Mouse (Mus musculus) cerebellum, adult 8-10 months (tissue): Measurements from ENCODE around the gene Mafk.

Experiments used
- DNase-seq: peaks from one replicate; pipeline ENCODE4 v3.0.0; 2022

Gene Mafk

DNA sequence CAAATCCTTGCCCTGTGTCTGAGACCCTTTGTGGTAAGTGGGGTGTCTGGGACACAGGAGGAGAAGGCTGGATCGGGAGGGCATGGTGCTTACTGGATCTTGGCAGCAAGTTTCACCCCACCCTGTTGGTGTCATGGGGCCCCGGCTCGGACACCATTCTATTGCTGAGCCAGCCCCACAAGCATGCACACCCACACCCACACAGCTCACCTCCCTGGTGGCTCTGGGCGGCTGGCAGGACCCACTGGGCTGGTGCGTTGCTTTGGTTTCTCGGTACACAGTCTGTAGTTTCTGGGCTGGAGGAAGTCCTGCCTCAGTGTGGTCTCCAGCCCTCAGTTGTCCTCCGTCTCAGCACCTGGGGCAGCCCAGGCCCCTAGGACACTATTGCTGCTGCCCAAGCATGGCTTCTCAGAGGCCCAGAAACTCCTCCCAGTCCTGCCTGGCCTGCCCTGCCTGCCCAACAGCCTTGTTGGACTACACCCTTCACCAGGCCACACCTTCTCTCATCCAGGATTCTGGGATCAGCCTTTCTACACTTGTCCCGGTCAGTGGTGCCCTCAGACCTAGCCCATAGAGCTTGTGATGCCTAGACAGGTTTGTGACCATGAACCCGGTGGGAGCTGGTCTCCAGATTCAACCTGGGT is 28.3 kb downstream of the Mafk start, which contains the start of gene Tmem184a:
Gene Tmem184a, minus strand, starts transcription at position 380 of the 644 bp plus-strand sequence.
- no peak for DNase-seq

DNA sequence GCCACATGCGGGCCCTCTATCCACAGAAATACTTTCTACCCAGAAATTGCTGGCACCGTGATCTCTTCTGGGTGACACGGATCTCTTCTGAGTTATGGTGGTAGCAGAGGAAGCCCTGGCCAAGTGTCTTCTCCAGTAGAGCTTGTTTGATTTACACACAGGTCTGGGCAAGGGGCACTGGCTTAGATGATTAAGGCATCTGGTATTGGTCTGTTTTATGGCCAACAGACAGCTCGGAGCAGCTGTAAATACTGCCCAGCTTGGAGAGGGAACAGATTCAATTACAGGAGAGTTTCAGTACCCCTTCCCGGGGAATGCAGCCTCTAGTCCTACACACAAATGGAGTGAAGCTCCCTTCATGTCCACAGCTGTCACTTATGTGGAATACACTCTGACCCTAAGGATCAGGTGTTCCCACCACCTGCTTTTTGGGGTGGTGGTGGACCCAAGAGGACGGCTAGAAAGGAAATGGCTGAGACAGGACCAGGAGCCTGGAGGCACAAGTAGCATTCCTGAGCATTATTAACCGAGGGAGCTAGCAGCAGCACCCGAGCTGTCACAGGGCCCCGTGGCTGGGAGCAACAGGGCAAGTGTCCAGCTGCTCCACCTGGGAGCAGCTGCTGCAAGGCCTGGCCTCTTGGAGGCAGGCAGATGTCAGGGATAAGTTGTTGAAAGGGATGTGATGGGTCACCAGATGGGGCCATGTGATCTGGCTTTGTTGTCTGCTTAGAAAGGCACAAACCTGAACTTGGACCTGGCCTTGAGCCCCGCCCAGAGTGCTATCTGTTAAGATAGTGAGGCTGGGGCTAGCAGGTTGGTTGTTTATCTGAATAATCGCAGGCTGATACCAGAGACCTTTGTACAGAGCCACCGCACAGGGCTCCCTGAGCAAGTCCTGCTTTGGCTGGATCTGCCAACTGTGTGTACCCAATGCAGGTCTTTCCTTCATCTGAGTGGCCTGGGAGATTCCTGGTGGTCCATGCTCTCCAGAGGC is 30.4 kb downstream of the Mafk start:
- DNase-seq: no peak

DNA sequence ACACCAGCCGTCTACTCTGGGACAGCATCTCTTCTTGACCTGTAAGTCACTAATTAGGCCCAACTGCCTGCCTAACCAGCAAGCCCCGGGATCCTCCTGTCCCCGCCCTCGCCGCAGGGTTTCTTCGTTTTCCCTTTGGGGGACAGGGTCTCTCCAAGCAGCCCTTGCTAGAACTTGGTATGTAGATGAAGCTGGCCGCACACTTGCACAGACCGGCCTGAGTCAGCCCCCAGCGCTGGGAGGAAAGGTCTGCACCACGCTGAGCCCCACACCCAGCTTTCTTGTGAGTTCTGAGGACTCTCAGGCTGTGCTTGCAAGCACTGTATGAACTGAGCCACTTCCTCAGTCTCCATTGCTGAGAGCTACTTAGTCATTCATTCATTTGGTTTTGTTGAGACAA is 33.2 kb downstream of the Mafk start:
- no peak for DNase-seq

DNA sequence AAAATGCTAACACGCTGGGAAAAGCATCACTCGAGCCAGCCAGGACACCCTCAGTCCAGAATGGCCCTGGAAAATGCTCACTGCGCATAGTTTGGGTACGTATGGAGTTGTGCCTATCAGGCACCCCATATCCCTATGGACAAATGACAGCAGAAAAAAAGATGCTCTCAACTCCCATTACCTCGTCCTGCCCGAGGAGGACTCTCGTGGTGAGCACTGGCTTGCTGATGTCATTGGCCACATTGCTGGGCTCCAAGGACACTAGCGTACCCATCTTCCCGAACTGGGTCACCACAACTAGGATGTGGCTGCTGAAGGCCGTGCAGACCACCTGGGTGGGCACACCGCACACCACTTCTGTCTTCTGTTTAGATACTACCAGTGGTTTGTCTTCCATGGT is 34.6 kb downstream of the Mafk start:
- no peak for DNase-seq

DNA sequence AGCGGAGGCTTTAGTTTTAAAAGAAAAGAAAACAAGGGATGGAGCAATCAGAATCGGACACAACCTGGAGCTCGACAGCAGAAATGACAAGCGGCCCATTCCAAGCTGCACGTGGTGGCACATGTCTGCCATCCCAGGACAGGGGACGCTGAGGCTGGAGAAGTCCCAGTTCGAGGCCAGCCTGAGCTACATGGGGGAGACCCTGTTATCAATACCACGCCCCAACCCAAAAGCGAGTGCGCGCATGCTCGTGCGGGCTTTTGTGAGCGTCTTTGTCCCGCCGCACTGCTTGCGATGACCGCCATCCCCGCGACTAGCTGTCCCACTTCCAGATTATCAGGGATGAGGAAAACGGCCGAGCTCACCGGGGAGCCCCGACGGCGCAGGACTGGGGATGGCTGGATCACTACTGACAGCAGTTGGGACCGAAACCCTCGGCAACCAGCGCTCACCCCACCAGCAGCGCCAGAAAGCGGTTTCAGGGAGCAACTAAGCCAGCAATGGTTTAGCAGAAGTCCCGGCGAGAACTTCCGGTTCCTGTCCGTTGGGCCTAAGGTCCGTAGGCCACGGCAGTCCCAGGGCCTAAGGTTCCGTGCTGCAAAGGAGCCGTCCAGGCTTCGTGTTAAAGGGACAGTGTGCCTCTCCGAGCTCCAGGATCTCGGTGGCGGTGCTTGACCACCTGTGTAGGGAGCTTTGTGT is 35.2 kb downstream of the Mafk start, which contains the start of the genes Gm26938 and Psmg3:
Gene Gm26938, minus strand, starts transcription at position 51 of the 699 bp plus-strand sequence.
Gene Psmg3, minus strand, starts transcription at position 529 of the 699 bp plus-strand sequence.
- DNase-seq: peak; percentile 94

DNA sequence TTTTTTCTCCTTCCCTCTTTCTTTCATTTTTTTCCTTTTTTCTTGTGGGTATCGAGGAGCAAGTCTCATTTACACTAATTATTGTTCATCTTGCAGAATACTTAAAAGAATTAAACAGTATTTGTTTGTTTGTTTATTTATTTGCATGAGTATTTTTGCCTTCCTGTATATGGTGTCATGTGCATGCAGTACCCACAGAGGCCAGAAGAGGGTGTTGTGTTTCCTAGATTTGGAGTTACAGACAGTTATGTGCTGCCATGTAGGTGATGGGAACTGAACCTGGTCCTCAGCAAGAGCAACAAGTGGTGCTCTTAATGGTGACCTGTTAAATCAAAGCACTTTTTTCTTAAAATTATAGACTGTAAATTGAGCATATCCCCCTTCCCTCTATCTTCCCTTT is 36.3 kb downstream of the Mafk start:
- DNase-seq: no peak

DNA sequence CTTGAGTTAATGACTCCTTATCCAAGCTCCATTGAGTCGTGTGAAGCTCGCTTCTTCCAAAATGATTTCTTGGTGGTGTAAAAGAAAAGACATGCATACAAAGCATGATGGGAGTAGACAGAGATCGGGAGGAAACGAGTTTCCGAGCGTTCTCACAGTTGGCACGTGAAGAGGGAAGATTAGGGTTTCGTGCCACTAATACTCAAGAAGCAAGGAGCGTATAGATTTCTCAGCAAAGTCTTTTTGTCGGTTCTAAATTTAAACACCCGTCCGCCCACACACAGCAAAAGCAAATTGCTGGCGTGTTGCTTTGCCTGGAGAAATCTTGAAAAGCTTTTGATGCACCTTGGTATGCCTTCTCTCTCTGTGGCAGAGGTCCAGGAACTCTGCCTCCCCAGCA is 38.1 kb downstream of the Mafk start:
- DNase-seq: no peak

DNA sequence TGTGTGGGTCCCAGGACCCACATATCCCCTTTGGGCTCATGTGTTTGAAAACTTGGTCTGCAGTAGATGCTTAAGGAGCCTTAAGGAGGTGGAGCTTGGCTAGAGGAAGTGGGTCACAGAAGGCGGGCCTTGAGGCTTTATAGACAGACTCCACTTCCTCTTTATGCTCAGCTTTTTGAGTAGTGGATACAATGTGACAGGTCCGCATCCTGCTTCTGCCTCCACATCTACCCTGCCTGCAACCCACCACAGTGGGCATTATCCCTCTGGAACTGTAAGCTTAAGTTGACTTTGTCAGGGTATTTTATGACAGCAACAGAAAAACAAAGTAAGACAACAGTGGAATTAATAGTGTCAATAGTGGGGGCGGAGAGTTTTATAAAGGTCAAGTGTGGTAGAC is 39.4 kb downstream of the Mafk start:
- no peak for DNase-seq

DNA sequence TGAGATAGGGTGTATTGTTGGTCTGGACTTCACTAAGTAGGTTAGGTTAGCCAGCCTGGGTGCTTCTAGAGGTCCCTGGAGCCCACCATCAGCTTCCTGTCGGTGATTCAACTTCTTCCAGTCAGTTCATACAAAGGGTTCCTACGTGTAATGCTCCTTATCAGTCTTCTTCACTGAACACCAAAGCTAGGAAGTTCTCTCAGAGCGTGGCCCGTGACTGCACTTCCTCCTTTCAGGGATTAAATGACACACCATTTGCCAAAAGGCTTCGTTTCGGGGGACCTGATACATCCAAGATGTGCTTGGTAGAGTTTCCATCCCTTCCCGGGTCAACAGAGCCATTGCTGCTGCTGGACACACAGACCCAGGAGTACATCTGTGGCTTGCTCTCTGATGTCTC is 40.8 kb downstream of the Mafk start:
- no peak for DNase-seq

DNA sequence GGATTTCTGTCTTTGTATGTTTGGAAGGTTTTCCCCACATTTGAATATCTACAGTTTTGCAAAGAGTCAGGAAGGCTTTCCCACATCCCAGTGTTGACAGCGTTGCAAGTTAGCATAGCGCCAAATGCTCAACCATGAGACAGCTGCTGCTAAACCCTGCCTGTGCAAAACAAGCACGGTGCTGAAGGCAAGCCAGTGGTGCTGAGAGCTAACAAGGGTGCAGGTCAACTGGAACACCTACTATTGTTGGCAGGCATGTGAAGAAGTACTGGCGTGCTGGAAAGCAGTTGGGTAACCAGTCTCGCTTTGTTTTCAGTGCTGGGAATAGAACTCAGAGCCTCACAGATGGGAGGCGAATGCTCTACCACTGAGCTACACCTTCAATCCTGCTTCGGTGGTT is 44.4 kb downstream of the Mafk start:
- DNase-seq: no peak

DNA sequence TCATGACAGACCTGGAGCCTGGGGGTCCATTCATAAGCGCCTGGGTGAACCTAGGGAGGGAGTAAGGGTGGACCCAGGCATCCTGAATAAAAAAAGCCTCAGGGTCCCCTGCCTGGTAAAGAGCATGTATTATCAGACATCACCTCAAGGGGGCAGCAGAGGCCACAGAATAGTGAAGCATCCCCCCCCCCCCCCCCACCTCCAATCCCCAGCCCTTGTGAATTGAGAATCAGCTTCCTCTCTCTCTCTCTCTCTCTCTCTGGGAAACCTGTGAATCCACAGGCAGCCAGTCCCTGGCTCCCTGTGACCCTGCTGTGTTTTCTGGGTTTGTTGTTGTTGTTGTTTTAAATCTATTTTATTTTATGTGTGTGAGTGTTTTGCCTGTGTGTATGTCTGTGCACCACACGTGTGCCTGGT is 47.2 kb downstream of the Mafk start:
- DNase-seq: peak; percentile 53

DNA sequence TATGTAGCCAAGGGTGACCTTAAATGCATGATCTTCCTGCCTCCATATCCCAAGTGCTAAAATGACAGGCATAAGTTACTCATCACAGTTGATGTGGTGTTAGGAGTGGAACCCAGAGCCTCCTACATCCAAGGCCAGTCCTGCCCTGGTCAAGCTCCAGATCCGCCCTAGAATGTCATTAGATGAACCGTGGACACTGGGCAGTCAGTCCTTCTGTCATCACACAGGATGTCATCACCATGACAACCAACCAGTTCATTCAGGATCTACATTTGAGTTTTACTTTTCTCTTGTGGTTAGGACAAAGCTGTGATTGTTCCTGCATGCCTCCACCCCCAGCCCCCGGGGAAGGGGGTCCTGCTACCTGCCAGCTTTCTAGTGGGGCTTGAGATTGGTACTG is 47.8 kb downstream of the Mafk start:
- no peak for DNase-seq

DNA sequence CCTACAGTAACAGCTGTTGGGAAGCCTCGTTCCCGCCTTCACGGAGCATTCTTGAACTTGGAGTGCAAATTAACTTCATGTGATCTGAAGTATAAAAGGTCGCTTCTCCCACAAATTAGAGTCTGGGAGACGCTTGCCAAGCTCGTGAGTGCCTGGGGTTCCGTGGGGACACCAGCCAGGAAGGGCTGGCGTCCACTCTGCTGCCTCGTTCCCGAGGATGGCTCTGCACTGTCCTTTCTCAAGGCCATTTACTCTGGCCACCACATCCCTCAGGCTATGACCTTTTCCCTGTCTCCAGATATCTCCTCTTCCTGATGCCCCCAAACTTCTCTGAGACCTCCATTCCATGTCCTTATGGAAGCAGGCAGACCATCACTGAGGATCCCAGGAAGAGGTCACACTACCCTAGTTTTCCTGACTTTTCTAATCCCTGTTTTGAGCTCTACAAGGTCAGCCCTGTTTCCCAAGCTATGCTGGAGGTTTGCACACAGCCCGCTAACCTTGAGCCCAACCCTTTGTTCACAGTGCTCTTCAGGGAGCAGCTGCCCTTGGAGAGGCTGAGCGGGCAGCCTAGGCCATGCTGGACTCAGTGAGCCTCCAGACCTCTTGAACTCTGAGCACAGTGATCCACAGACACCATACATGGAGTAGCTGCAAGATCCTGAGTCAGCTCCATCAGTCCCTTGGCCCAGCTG is 58.5 kb downstream of the Mafk start:
- no peak for DNase-seq
